Mouse (Mus musculus): ENCODE results near the gene 2310034G01Rik.

DNA sequence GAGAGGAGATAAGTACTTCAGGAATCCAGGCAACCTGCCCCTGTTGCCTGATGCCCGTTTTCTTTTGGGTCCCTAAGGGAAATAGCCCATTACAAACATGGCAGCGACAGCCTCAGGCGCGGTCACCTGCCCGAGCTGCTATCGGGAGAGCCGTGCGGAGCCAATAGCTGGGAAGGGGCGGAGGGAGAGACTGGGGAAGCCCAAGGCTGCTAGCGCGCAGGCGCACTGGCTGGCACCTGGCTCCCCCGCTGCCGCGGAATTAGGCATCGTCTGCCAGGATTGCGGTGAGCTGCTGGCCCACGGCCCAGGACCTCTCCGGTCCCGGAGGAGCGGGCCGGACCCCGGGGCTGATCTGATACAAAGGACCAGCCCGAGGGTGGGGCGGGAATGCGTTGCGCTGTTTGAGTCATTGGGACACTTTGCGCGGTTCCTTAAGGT lies 6.6 kb upstream of the 2310034G01Rik start:
- TF ChIP-seq POLR2A (IDR thresholded peaks at IDR 0.05; ENCODE audit: low read depth, low read length), result no peak
- TF ChIP-seq CTCF (IDR thresholded peaks at IDR 0.05; ENCODE audit: borderline replicate concordance, insufficient read depth, low read length), result no peak
